Mouse (Mus musculus): ENCODE data around the gene Klf12. TPM values are rescaled to one million over a fixed set of nuclear protein-coding genes. Genes with fewer than 3 reads are reported as not detected.

The Klf12 gene
- polyA plus RNA-seq, 1 experiment, result 11.1 TPM

GRCm38 (mm10) chr14:100121075-100121474 lies 163.4 kb downstream of the Klf12 start:
- Histone ChIP-seq H3K4me1 (ENCODE audit: control insufficient read depth, insufficient read depth, low read length) (no peaks in the 10 kb centered on the region), H3K4me3 (replicated peaks; ENCODE audit: extremely low read depth, low read depth, low read length) (no peak overlapping the region)
- no peak for TF ChIP-seq CTCF (IDR thresholded peaks at IDR 0.05; ENCODE audit: insufficient read depth, low read length)
- no peak for TF ChIP-seq POLR2A (IDR thresholded peaks at IDR 0.05; ENCODE audit: borderline replicate concordance, extremely low read depth, low read depth, low read length)
- 77% methylated on average over 4 of the region's 4 CpGs for WGBS
- DNase-seq, result no peak

DNA sequence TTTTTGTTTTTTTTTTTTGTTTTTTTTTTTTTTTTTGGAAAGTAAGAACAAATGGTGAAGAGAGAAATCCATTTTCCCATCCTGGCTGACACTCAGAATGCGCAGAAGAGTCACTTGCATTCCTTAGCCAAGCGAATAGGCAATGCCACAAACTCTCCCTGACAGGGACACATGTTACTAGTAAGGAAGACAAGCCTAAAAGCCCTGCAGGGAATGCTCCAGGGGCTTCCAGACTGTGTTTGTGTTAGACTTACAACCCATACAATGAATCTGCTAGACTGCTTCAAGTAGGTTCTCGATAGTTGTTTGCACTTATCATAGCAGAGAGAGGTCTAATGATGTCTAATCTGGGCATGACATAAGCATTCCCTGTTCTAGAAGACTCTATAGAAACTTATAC lies 164.6 kb downstream of the Klf12 start:
- DNase-seq, result no peak
- WGBS, result 68% methylated on average over 3 of the region's 3 CpGs
- no peak overlapping the region for H3K4me3 ChIP-seq (replicated peaks; ENCODE audit: extremely low read depth, low read depth, low read length)
- no peaks in the 10 kb centered on the region for H3K4me1 ChIP-seq (ENCODE audit: control insufficient read depth, insufficient read depth, low read length)
- TF ChIP-seq POLR2A (IDR thresholded peaks at IDR 0.05; ENCODE audit: borderline replicate concordance, extremely low read depth, low read depth, low read length), result no peak
- no peak for TF ChIP-seq CTCF (IDR thresholded peaks at IDR 0.05; ENCODE audit: insufficient read depth, low read length)

- no peak for TF ChIP-seq POLR2A (IDR thresholded peaks at IDR 0.05; ENCODE audit: borderline replicate concordance, extremely low read depth, low read depth, low read length)
- no peak for TF ChIP-seq CTCF (IDR thresholded peaks at IDR 0.05; ENCODE audit: insufficient read depth, low read length)
- WGBS, result 73% methylated on average over 6 of the region's 6 CpGs
- H3K4me3 ChIP-seq (replicated peaks; ENCODE audit: extremely low read depth, low read depth, low read length), result no peak overlapping the region
- no peaks in the 10 kb centered on the region for H3K4me1 ChIP-seq (ENCODE audit: control insufficient read depth, insufficient read depth, low read length)
- DNase-seq, result no peak
Observed at GRCm38 (mm10) chr14:100113419-100113818, 171.1 kb downstream of the Klf12 start.

GRCm38 (mm10) chr14:100111735-100112134 lies 172.7 kb downstream of the Klf12 start:
- WGBS, result 24% methylated on average over 1 of the region's 1 CpGs
- H3K4me3 ChIP-seq (replicated peaks; ENCODE audit: extremely low read depth, low read depth, low read length), result no peak overlapping the region
- H3K4me1 ChIP-seq (ENCODE audit: control insufficient read depth, insufficient read depth, low read length), result no peaks in the 10 kb centered on the region
- TF ChIP-seq CTCF (IDR thresholded peaks at IDR 0.05; ENCODE audit: insufficient read depth, low read length), result no peak
- TF ChIP-seq POLR2A (IDR thresholded peaks at IDR 0.05; ENCODE audit: borderline replicate concordance, extremely low read depth, low read depth, low read length), result no peak
- DNase-seq, result no peak

- Histone ChIP-seq H3K4me3 (replicated peaks; ENCODE audit: extremely low read depth, low read depth, low read length) (no peak overlapping the region), H3K4me1 (ENCODE audit: control insufficient read depth, insufficient read depth, low read length) (no peaks in the 10 kb centered on the region)
- 72% methylated on average over 6 of the region's 6 CpGs for WGBS
- no peak for DNase-seq
- TF ChIP-seq CTCF (IDR thresholded peaks at IDR 0.05; ENCODE audit: insufficient read depth, low read length) (no peak), POLR2A (IDR thresholded peaks at IDR 0.05; ENCODE audit: borderline replicate concordance, extremely low read depth, low read depth, low read length) (no peak)
Observed at GRCm38 (mm10) chr14:100109563-100109962, 174.9 kb downstream of the Klf12 start.

- Histone ChIP-seq H3K4me1 (ENCODE audit: control insufficient read depth, insufficient read depth, low read length) (no peaks in the 10 kb centered on the region), H3K4me3 (replicated peaks; ENCODE audit: extremely low read depth, low read depth, low read length) (no peak overlapping the region)
- 84% methylated on average over 10 of the region's 10 CpGs for WGBS
- no peak for DNase-seq
- TF ChIP-seq POLR2A (IDR thresholded peaks at IDR 0.05; ENCODE audit: borderline replicate concordance, extremely low read depth, low read depth, low read length) (no peak), CTCF (IDR thresholded peaks at IDR 0.05; ENCODE audit: insufficient read depth, low read length) (no peak)
Observed at GRCm38 (mm10) chr14:100105570-100105969, 178.9 kb downstream of the Klf12 start.

- H3K4me1 ChIP-seq (ENCODE audit: control insufficient read depth, insufficient read depth, low read length), result no peaks in the 10 kb centered on the region
- TF ChIP-seq CTCF (IDR thresholded peaks at IDR 0.05; ENCODE audit: insufficient read depth, low read length) (no peak), POLR2A (IDR thresholded peaks at IDR 0.05; ENCODE audit: borderline replicate concordance, extremely low read depth, low read depth, low read length) (no peak)
- H3K4me3 ChIP-seq (replicated peaks; ENCODE audit: extremely low read depth, low read depth, low read length), result no peak overlapping the region
- no peak for DNase-seq
- 88% methylated on average over 12 of the region's 12 CpGs for WGBS
Observed at GRCm38 (mm10) chr14:100104818-100105217, 179.7 kb downstream of the Klf12 start.

GRCm38 (mm10) chr14:100103818-100104217 lies 180.7 kb downstream of the Klf12 start:
- TF ChIP-seq CTCF (IDR thresholded peaks at IDR 0.05; ENCODE audit: insufficient read depth, low read length) (no peak), POLR2A (IDR thresholded peaks at IDR 0.05; ENCODE audit: borderline replicate concordance, extremely low read depth, low read depth, low read length) (no peak)
- no peak overlapping the region for H3K4me3 ChIP-seq (replicated peaks; ENCODE audit: extremely low read depth, low read depth, low read length)
- H3K4me1 ChIP-seq (ENCODE audit: control insufficient read depth, insufficient read depth, low read length), result no peaks in the 10 kb centered on the region
- DNase-seq, result no peak
- 87% methylated on average over 6 of the region's 6 CpGs for WGBS

DNA sequence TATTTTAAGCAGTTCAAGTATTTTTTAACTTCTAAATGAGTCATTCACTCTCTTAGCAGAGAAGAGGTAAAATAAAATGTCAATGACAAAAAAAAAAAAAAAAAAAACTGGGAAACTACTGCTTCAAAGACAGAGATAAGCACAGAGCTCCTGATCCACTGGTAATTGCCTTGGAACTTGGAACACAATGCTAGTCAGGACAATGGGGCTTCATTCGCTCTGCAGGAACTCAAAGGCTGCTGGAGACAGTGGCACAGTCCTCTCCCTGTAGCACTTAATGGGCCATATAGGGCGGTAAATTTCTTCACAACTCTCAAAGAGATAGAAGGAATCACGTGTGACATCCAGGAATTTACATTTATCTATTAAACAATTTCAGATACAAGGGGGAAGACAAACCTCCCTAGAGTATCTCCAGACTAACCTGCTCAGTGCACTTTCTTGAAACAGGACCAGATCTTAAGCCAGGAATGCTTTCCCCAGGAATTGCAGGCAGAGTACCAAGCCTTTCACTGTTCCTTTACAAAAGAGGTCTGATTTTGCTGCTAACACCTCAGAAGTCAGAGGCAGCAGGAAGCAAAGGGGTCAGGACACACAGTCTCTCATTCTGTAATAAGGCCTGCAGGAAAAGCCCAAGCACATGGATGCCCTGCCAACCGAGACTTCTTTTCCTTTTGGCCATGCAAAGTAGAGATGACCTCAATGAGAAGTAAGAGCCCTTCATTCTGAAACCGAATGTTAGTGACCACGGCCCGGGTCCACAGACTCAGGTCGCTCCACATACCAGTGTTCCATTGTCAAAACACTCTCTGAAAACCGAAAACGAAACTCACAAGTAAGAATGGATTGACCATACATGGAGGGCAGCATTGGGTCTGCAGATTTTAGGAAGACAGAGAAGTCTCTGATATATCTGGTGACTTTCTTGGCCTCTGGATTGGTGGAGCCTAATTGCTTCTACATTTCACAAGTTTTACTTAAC lies 187.0 kb downstream of the Klf12 start:
- WGBS, result 83% methylated on average over 10 of the region's 10 CpGs
- TF ChIP-seq CTCF (IDR thresholded peaks at IDR 0.05; ENCODE audit: insufficient read depth, low read length) (no peak), POLR2A (IDR thresholded peaks at IDR 0.05; ENCODE audit: borderline replicate concordance, extremely low read depth, low read depth, low read length) (no peak)

GRCm38 (mm10) chr14:100095730-100096129 lies 188.7 kb downstream of the Klf12 start:
- no peak for DNase-seq
- H3K4me3 ChIP-seq (replicated peaks; ENCODE audit: extremely low read depth, low read depth, low read length), result no peak overlapping the region
- TF ChIP-seq POLR2A (IDR thresholded peaks at IDR 0.05; ENCODE audit: borderline replicate concordance, extremely low read depth, low read depth, low read length) (no peak), CTCF (IDR thresholded peaks at IDR 0.05; ENCODE audit: insufficient read depth, low read length) (no peak)
- H3K4me1 ChIP-seq (ENCODE audit: control insufficient read depth, insufficient read depth, low read length), result peaks cover 2% of the 10 kb centered on the region; the same call in 1 of the 2 replicates
- WGBS, result 66% methylated on average over 3 of the region's 3 CpGs

More for the DNA sequence above, 187.0 kb downstream of the Klf12 start:
- Histone ChIP-seq H3K4me1 (ENCODE audit: control insufficient read depth, insufficient read depth, low read length) (peaks cover 2% of the 10 kb centered on the region; the same call in 1 of the 2 replicates), H3K4me3 (replicated peaks; ENCODE audit: extremely low read depth, low read depth, low read length) (no peak overlapping the region)
- DNase-seq, result no peak
